Mouse (Mus musculus): ENCODE results near the gene Nlrp10. TPM values are rescaled to one million over a fixed set of nuclear protein-coding genes. Genes with fewer than 3 reads are reported as not detected.

Gene Nlrp10
- polyA plus RNA-seq, 1 experiment from 2014 or later = 0.02 TPM

Other genes with a start within 250 kb of the Nlrp10 start
- not detected in 2 replicates for gene Olfr512, start 216.9 kb downstream of the Nlrp10 start, polyA plus RNA-seq (2016; fragmentation: Nextera tagmentation; extraction: Ambion mirVana)
- not detected in 2 replicates for gene Olfr513, start 179.2 kb downstream of the Nlrp10 start, polyA plus RNA-seq (2016; fragmentation: Nextera tagmentation; extraction: Ambion mirVana)
- gene Olfr514, start 104.2 kb downstream of the Nlrp10 start, polyA plus RNA-seq (2016; fragmentation: Nextera tagmentation; extraction: Ambion mirVana) = not detected in 2 replicates
- gene Olfr516, start 79.6 kb downstream of the Nlrp10 start, polyA plus RNA-seq (2016; fragmentation: Nextera tagmentation; extraction: Ambion mirVana) = not detected in 2 replicates
- gene Olfr517, start 57.8 kb downstream of the Nlrp10 start, polyA plus RNA-seq (2016; fragmentation: Nextera tagmentation; extraction: Ambion mirVana) = not detected in 2 replicates
- not detected in 2 replicates for gene Olfr518, start 45.2 kb downstream of the Nlrp10 start, polyA plus RNA-seq (2016; fragmentation: Nextera tagmentation; extraction: Ambion mirVana)
- gene Olfr519, start 35.8 kb downstream of the Nlrp10 start, polyA plus RNA-seq (2016; fragmentation: Nextera tagmentation; extraction: Ambion mirVana) = not detected in 2 replicates
- gene Eif3f, start 4.2 kb upstream of the Nlrp10 start, polyA plus RNA-seq (2016; fragmentation: Nextera tagmentation; extraction: Ambion mirVana) = 75.2 and 76.2 TPM in 2 replicates
- 4.3 TPM in 2 replicates for gene Tub, start 20.2 kb upstream of the Nlrp10 start, polyA plus RNA-seq (2016; fragmentation: Nextera tagmentation; extraction: Ambion mirVana)
- gene Ric3, start 153.2 kb upstream of the Nlrp10 start, polyA plus RNA-seq (2016; fragmentation: Nextera tagmentation; extraction: Ambion mirVana) = 8.9 and 9.0 TPM in 2 replicates
- gene Lmo1, start 245.0 kb upstream of the Nlrp10 start, polyA plus RNA-seq (2016; fragmentation: Nextera tagmentation; extraction: Ambion mirVana) = 23.6 and 30.3 TPM in 2 replicates